ENCODE assay signal across 22 mouse cellular contexts in the genomic region with DNA sequence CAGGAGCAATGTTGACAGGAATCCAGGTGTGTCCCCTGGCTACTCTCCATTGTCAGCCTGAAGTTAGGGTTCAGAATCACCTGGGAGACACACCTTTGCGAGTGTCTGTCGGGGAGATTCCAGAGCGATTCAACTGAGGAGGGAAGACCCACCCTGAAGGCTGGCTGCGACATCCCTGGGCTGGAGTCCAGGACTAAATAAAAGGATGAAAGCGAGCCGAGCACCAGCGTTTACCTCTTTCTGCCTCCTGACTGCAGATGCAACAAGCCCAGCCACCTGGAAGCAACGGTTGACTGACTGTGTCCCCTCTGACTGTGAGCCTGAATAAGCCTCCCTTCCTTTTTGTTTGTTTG. TPM values are rescaled to one million over a fixed set of nuclear protein-coding genes. Genes with fewer than 3 reads are reported as not detected.
DNase-seq lines count a peak whose midpoint lies in the region; ATAC-seq and TF ChIP-seq lines count a peak whose summit lies in the region.
"Had no signal": no experiment of that assay in that cellular context is flagged by ENCODE, and none has a peak within 500 bp of the region (broad histone marks: within the 10 kb centered on the region; RNA-seq: fewer than 3 reads in every experiment).

No protein-coding gene starts in this region.

- H3K27ac ChIP-seq in cerebellum, adult 2 months (ENCODE audit: insufficient read depth, low read length) = peak overlapping the region; percentile 67
- peak overlapping the region; percentile 63; the same call in 1 of the 2 replicates for H3K27ac ChIP-seq in ES-Bruce4 (ENCODE audit: insufficient read depth, low read length)
- peak overlapping the region; percentile 85; the same call in 1 of the 2 replicates for H3K27ac ChIP-seq in limb, embryonic 12.5 days
- H3K27ac ChIP-seq: embryonic facial prominence, embryonic 15.5 days; forebrain, embryonic 15.5 days; hindbrain, embryonic 15.5 days had no signal

- H3K36me3 ChIP-seq in ES-Bruce4 (ENCODE audit: control insufficient read depth, insufficient read depth, low read length, poor library complexity, severe bottlenecking) = no peaks in the 10 kb centered on the region
- no peaks in the 10 kb centered on the region for H3K36me3 ChIP-seq in limb, embryonic 12.5 days
- H3K36me3 ChIP-seq: embryonic facial prominence, embryonic 15.5 days; forebrain, embryonic 15.5 days; heart, embryonic 12.5 days; hindbrain, embryonic 15.5 days had no signal

- peaks cover 63% of the 10 kb centered on the region for H3K4me1 ChIP-seq in cerebellum, adult 2 months (ENCODE audit: control insufficient read depth, insufficient read depth, low read length)
- H3K4me1 ChIP-seq in ES-Bruce4 (ENCODE audit: control insufficient read depth, insufficient read depth, low read length) = peaks cover 24% of the 10 kb centered on the region
- H3K4me1 ChIP-seq in limb, embryonic 12.5 days (replicated peaks) = peaks cover 36% of the 10 kb centered on the region

- H3K27me3 ChIP-seq in cerebellum, adult 2 months (ENCODE audit: control insufficient read depth, insufficient read depth, low read length) = no peaks in the 10 kb centered on the region
- no peaks in the 10 kb centered on the region for H3K27me3 ChIP-seq in ES-Bruce4 (ENCODE audit: control insufficient read depth, insufficient read depth, low read length, poor library complexity, severe bottlenecking)
- H3K27me3 ChIP-seq in limb, embryonic 12.5 days = no peaks in the 10 kb centered on the region; the same call in 1 of the 2 replicates
- H3K27me3 ChIP-seq: embryonic facial prominence, embryonic 15.5 days; forebrain, embryonic 15.5 days; heart, embryonic 12.5 days; hindbrain, embryonic 15.5 days had no signal

- H3K4me3 ChIP-seq in cerebellum, adult 2 months (replicated peaks; ENCODE audit: insufficient read depth, low read depth, low read length) = no peak overlapping the region
- H3K4me3 ChIP-seq in ES-Bruce4 (ENCODE audit: low read depth, low read length) = no peak overlapping the region
- no peak overlapping the region for H3K4me3 ChIP-seq in limb, embryonic 12.5 days (replicated peaks)
- H3K4me3 ChIP-seq: embryonic facial prominence, embryonic 15.5 days; erythroblast, embryonic 14.5 days; forebrain, embryonic 15.5 days; heart, embryonic 12.5 days; hindbrain, embryonic 15.5 days had no signal

- peak; percentile 50; the same call in 1 of the 2 replicates for TF ChIP-seq EP300 in ES-Bruce4 (IDR thresholded peaks at IDR 0.05; ENCODE audit: insufficient read depth, low read depth, low read length)

- H3K9ac ChIP-seq in ES-Bruce4 (ENCODE audit: low read depth, poor library complexity, severe bottlenecking) = no peak overlapping the region
- H3K9ac ChIP-seq in limb, embryonic 12.5 days (replicated peaks) = no peak overlapping the region
- H3K9ac ChIP-seq: embryonic facial prominence, embryonic 15.5 days; forebrain, embryonic 15.5 days; heart, embryonic 12.5 days; hindbrain, embryonic 15.5 days had no signal

- no peak for ATAC-seq in limb, embryonic 12.5 days (ENCODE audit: insufficient number of reproducible peaks, insufficient read depth, low FRiP score, low TSS enrichment, low read depth)
- ATAC-seq in erythroid progenitor cell, adult 5-6 weeks (replicated peaks; ENCODE audit: low FRiP score, poor library complexity, severe bottlenecking) = no peak
- ATAC-seq: intestine, embryonic 16.5 days had no signal

- TF ChIP-seq CTCF in cerebellum, adult 2 months (IDR thresholded peaks at IDR 0.05; ENCODE audit: borderline replicate concordance, insufficient read depth, low read depth, low read length) = no peak
- no peak for TF ChIP-seq CTCF in ES-Bruce4 (IDR thresholded peaks at IDR 0.05; ENCODE audit: low read depth, low read length)

- no peaks in the 10 kb centered on the region for H3K9me3 ChIP-seq in ES-Bruce4 (replicated peaks; ENCODE audit: control insufficient read depth, insufficient read depth, low read length, poor library complexity, severe bottlenecking)
- no peaks in the 10 kb centered on the region for H3K9me3 ChIP-seq in limb, embryonic 12.5 days
- H3K9me3 ChIP-seq: embryonic facial prominence, embryonic 15.5 days; forebrain, embryonic 15.5 days; heart, embryonic 12.5 days; hindbrain, embryonic 15.5 days had no signal

- no peak for TF ChIP-seq POLR2A in cerebellum, adult 2 months (IDR thresholded peaks at IDR 0.05; ENCODE audit: borderline replicate concordance, insufficient read depth, low read length)
- no peak for TF ChIP-seq POLR2A in ES-Bruce4 (IDR thresholded peaks at IDR 0.05; ENCODE audit: insufficient read depth, low read length)

- no peak overlapping the region for H3K4me2 ChIP-seq in limb, embryonic 12.5 days
- H3K4me2 ChIP-seq: embryonic facial prominence, embryonic 15.5 days; forebrain, embryonic 15.5 days; heart, embryonic 12.5 days; hindbrain, embryonic 15.5 days had no signal

- peak in 1 of 2 experiments; percentile 51 for DNase-seq in cerebellum, adult 2 months
- DNase-seq in cerebellum, adult 9-11 months = no peak
- DNase-seq in cerebellum, postnatal 14 days = peak; percentile 51 to 57
- no peak for DNase-seq in cerebellum, postnatal 36 days
- no peak for DNase-seq in layer of hippocampus, adult 18-20 months (ENCODE audit: low spot score in 2 of 2)
- DNase-seq: adrenal gland, postnatal 10 days; embryo, embryonic 11 days; gastrocnemius, postnatal 36 days; kidney, adult 2 months had no signal

- WGBS in cerebellum, adult 2 months = 19% methylated on average over 8 of the region's 8 CpGs
- WGBS in limb, embryonic 12.5 days = 89% methylated on average over 8 of the region's 8 CpGs

RNA-seq across cellular contexts. Expression of a gene that starts 24.3 kb away (rescaled TPM):
- polyA plus RNA-seq in cerebellum, adult 2 months (2012; rRNA removed) = 26.2 and 26.3 TPM in 2 replicates
- polyA plus RNA-seq in ES-Bruce4 (2011; ENCODE audit: insufficient read depth, insufficient read length, low read depth, missing spikeins) = 16.8 and 18.9 TPM in 2 replicates
- polyA plus RNA-seq in limb, embryonic 12.5 days (2016; fragmentation: Nextera tagmentation; extraction: Ambion mirVana) = 16.9 and 17.1 TPM in 2 replicates
- 1.8 TPM in 1 of 2 replicates, not detected in the other for total RNA-seq in erythroid progenitor cell, adult 5-6 weeks (2015; ENCODE audit: low replicate concordance)
- total RNA-seq in erythroid progenitor cell, adult 5-6 weeks (2017; ENCODE audit: low replicate concordance) = 1.2 and 1.4 TPM in 2 replicates
- total RNA-seq in layer of hippocampus, adult 18-20 months (2021) = 1 to 10 TPM; 3.5 to 4.5 TPM
- polyA plus RNA-seq: C2C12 had no signal

RNA-seq across cellular contexts. Expression of a gene that starts 44.9 kb away (rescaled TPM):
- 2.1 and 3.4 TPM in 2 replicates for polyA plus RNA-seq in cerebellum, adult 2 months (2012; rRNA removed)
- polyA plus RNA-seq in ES-Bruce4 (2011; ENCODE audit: insufficient read depth, insufficient read length, low read depth, missing spikeins) = 1.5 and 2.1 TPM in 2 replicates
- 1.4 and 1.8 TPM in 2 replicates for polyA plus RNA-seq in limb, embryonic 12.5 days (2016; fragmentation: Nextera tagmentation; extraction: Ambion mirVana)
- total RNA-seq in erythroid progenitor cell, adult 5-6 weeks (2015; ENCODE audit: low replicate concordance) = not detected in 2 replicates
- not detected in 2 replicates for total RNA-seq in erythroid progenitor cell, adult 5-6 weeks (2017; ENCODE audit: low replicate concordance)
- total RNA-seq in layer of hippocampus, adult 18-20 months (2021) = 10 to 100 TPM; 12.8 to 13.1 TPM
- total RNA-seq: common myeloid progenitor, adult 5-6 weeks; gastrocnemius, adult 8-10 months; heart, postnatal 36 days had no signal
- polyA plus RNA-seq: erythroblast, embryonic 14.5 days had no signal

Comparison
In these comparisons a context has a peak if more than half of its experiments do, and no peak if none do; other contexts are left out.
1. DNase-seq: peak in cerebellum, postnatal 14 days (2 of 2); none in cerebellum, adult 9-11 months (single experiment), cerebellum, postnatal 36 days (0 of 2) and layer of hippocampus, adult 18-20 months (0 of 2).
2. Peak in every context shown above with its lines, with median percentiles within 50 percentile points of each other: H3K27ac ChIP-seq.